Mouse (Mus musculus) liver, adult 2 months (tissue): ENCODE results near the gene Ctsg.

Experiments used
- CTCF ChIP-seq: fragments of 200-500 bp; IDR thresholded peaks from 2 replicates; pipeline ENCODE4 v1.5.1; 2011; ENCODE audit warnings: low read depth, low read length, control low read depth
- POLR2A ChIP-seq: fragments of 200-500 bp; IDR thresholded peaks from 2 replicates; pipeline ENCODE4 v1.6.1; 2011; ENCODE audit warnings: low read length, control low read depth; ENCODE audit not compliant: insufficient read depth; ENCODE audit errors: extremely low read depth

GRCm38 (mm10) chr14:56097597-56097996, 4.8 kb downstream of the Ctsg start:
- TF ChIP-seq CTCF (no peak), POLR2A (no peak)
